7 mouse cellular contexts compared by ENCODE assay signal in genomic region chr13:23684295-23684945, GRCm38 (mm10). TPM values are rescaled to one million over a fixed set of nuclear protein-coding genes. Genes with fewer than 3 reads are reported as not detected.
DNase-seq lines count a peak whose midpoint lies in the region; ATAC-seq lines count a peak whose summit lies in the region.
"Not testable (repeated sequence)": the region's sequence is repeated elsewhere in the genome, so short reads cannot be mapped to it uniquely, and the experiment has no call there.

No protein-coding gene starts in this region.

- not testable (repeated sequence) for H3K36me3 ChIP-seq in megakaryocyte, embryonic 14.5 days (replicated peaks; ENCODE audit: low read length)

- not testable (repeated sequence) for H3K9me3 ChIP-seq in megakaryocyte, embryonic 14.5 days

- peak; percentile 14 for ATAC-seq in activated CD4-positive, CD25-positive, alpha-beta regulatory T cell, adult 4 months
- ATAC-seq in granulocyte monocyte progenitor cell, adult 5-6 weeks (replicated peaks; ENCODE audit: poor library complexity, severe bottlenecking): peak; percentile 23

- H3K4me3 ChIP-seq in megakaryocyte, embryonic 14.5 days (replicated peaks): peak overlapping the region; percentile 90

- H3K4me1 ChIP-seq in megakaryocyte, embryonic 14.5 days: peaks cover 52% of the 10 kb centered on the region

- peak; percentile 91 for DNase-seq in embryo, embryonic 10.5 days (ENCODE audit: low spot score)
- peak; percentile 92 for DNase-seq in induced T-regulatory cell, adult 2 months (ENCODE audit: low read depth)
- DNase-seq in left cerebral cortex, postnatal 25 days (ENCODE audit: low spot score in 2 of 2): peak; percentile 58 to 74
- DNase-seq in right cerebral cortex, adult 2 months (ENCODE audit: low spot score in 2 of 2): peak; percentile 39 to 47

- not testable (repeated sequence) for H3K27me3 ChIP-seq in megakaryocyte, embryonic 14.5 days (replicated peaks)

- intact Hi-C loops in left cerebral cortex, postnatal 25 days (cut with DNase I): loop anchor here (1.0 to 10.0 kb wide), 8 partner anchors 14 to 1967 kb away; partner anchors contain the start of genes Hist1h1e, Hist1h2ag, Hist1h2ai and Hist1h2bj

RNA-seq across cellular contexts. Expression of gene Hist1h2bc, which starts 0.4 kb away (rescaled TPM):
- 1 to 10 TPM in 1 of 2 experiments, under 1 TPM in 1; 0.85 to 5.4 TPM for polyA plus RNA-seq in activated CD4-positive, CD25-positive, alpha-beta regulatory T cell, adult 4 months (2017; shearing (Covaris generic))
- total RNA-seq in granulocyte monocyte progenitor cell, adult 5-6 weeks (2014; fragmentation: Nextera tagmentation): 57.7 and 70.7 TPM in 2 replicates
- total RNA-seq in granulocyte monocyte progenitor cell, adult 5-6 weeks (2017): 274 and 374 TPM in 2 replicates
- total RNA-seq in left cerebral cortex, postnatal 25 days (2021): 10 to 100 TPM; 32.7 to 35.0 TPM
- 148 and 151 TPM in 2 replicates for polyA plus RNA-seq in megakaryocyte, embryonic 14.5 days (2012; ENCODE audit: insufficient read depth, low replicate concordance)

RNA-seq across cellular contexts. Expression of gene Hist1h2ac, which starts 0.7 kb away (rescaled TPM):
- under 1 TPM in 1 of 2 experiments, not detected in 1; 0.28 TPM for polyA plus RNA-seq in activated CD4-positive, CD25-positive, alpha-beta regulatory T cell, adult 4 months (2017; shearing (Covaris generic))
- total RNA-seq in granulocyte monocyte progenitor cell, adult 5-6 weeks (2014; fragmentation: Nextera tagmentation): 2.4 and 4.1 TPM in 2 replicates
- 173 TPM in 2 replicates for total RNA-seq in granulocyte monocyte progenitor cell, adult 5-6 weeks (2017)
- 1 to 10 TPM; 2.1 to 2.4 TPM for total RNA-seq in left cerebral cortex, postnatal 25 days (2021)
- polyA plus RNA-seq in megakaryocyte, embryonic 14.5 days (2012; ENCODE audit: insufficient read depth, low replicate concordance): 3.6 and 4.7 TPM in 2 replicates

RNA-seq across cellular contexts. Expression of gene Hist1h1t, which starts 11.2 kb away (rescaled TPM):
- not detected for polyA plus RNA-seq in activated CD4-positive, CD25-positive, alpha-beta regulatory T cell, adult 4 months (2017; shearing (Covaris generic))
- total RNA-seq in granulocyte monocyte progenitor cell, adult 5-6 weeks (2014; fragmentation: Nextera tagmentation): not detected in 2 replicates
- 1.0 TPM in 1 of 2 replicates, not detected in the other for total RNA-seq in granulocyte monocyte progenitor cell, adult 5-6 weeks (2017)
- not detected for total RNA-seq in left cerebral cortex, postnatal 25 days (2021)
- polyA plus RNA-seq in megakaryocyte, embryonic 14.5 days (2012; ENCODE audit: insufficient read depth, low replicate concordance): not detected in 2 replicates

RNA-seq across cellular contexts. Expression of gene Hist1h4c, which starts 13.8 kb away (rescaled TPM):
- 1 to 10 TPM in 1 of 2 experiments, under 1 TPM in 1; 0.57 to 7.4 TPM for polyA plus RNA-seq in activated CD4-positive, CD25-positive, alpha-beta regulatory T cell, adult 4 months (2017; shearing (Covaris generic))
- total RNA-seq in granulocyte monocyte progenitor cell, adult 5-6 weeks (2014; fragmentation: Nextera tagmentation): 14.3 and 82.6 TPM in 2 replicates
- 308 and 366 TPM in 2 replicates for total RNA-seq in granulocyte monocyte progenitor cell, adult 5-6 weeks (2017)
- 100 to 1,000 TPM in 1 of 2 experiments, 10 to 100 TPM in 1; 94.8 to 129 TPM for total RNA-seq in left cerebral cortex, postnatal 25 days (2021)
- polyA plus RNA-seq in megakaryocyte, embryonic 14.5 days (2012; ENCODE audit: insufficient read depth, low replicate concordance): 4.0 and 19.8 TPM in 2 replicates

RNA-seq across cellular contexts. Expression of gene Hfe, which starts 26.2 kb away (rescaled TPM):
- polyA plus RNA-seq in activated CD4-positive, CD25-positive, alpha-beta regulatory T cell, adult 4 months (2017; shearing (Covaris generic)): under 1 TPM in 1 of 2 experiments, not detected in 1; 0.80 TPM
- total RNA-seq in granulocyte monocyte progenitor cell, adult 5-6 weeks (2014; fragmentation: Nextera tagmentation): 7.9 and 19.9 TPM in 2 replicates
- total RNA-seq in granulocyte monocyte progenitor cell, adult 5-6 weeks (2017): 7.6 and 9.7 TPM in 2 replicates
- 1 to 10 TPM; 3.1 to 3.7 TPM for total RNA-seq in left cerebral cortex, postnatal 25 days (2021)
- polyA plus RNA-seq in megakaryocyte, embryonic 14.5 days (2012; ENCODE audit: insufficient read depth, low replicate concordance): 10.7 TPM in 1 of 2 replicates, not detected in the other

Comparison
In these comparisons a context has a peak if more than half of its experiments do, and no peak if none do; other contexts are left out.
1. Peak in every context shown above with its lines: DNase-seq, ATAC-seq and H3K4me3 ChIP-seq.